Mouse (Mus musculus) embryonic fibroblast, embryonic 13.5 days (primary cell): ENCODE results near the gene Qrfp. TPM values are rescaled to one million over a fixed set of nuclear protein-coding genes. Genes with fewer than 3 reads are reported as not detected.

Experiments
- H3K27ac ChIP-seq: 2 replicates; pipeline ENCODE4 v1.5.1; 2012; ENCODE audit warnings: low read length, control low read depth, inconsistent platforms; ENCODE audit not compliant: insufficient read depth
- H3K4me1 ChIP-seq: 2 replicates; pipeline ENCODE4 v1.6.1; 2011; ENCODE audit warnings: low read length; ENCODE audit not compliant: control insufficient read depth, insufficient read depth
- H3K4me3 ChIP-seq: 2 replicates; pipeline ENCODE4 v1.5.1; 2011; ENCODE audit warnings: mild to moderate bottlenecking, control low read depth, low read length; ENCODE audit not compliant: insufficient read depth
- CTCF ChIP-seq: IDR thresholded peaks from 2 replicates; pipeline ENCODE4 v1.5.1; 2011; ENCODE audit warnings: mild to moderate bottlenecking, control low read depth, low read length, moderate library complexity, borderline replicate concordance; ENCODE audit not compliant: insufficient read depth
- POLR2A ChIP-seq: IDR thresholded peaks from 2 replicates; pipeline ENCODE4 v1.6.1; 2011; ENCODE audit warnings: low read depth, mild to moderate bottlenecking, control low read depth, low read length, moderate library complexity
- polyA plus RNA-seq: library from polyadenylated mRNA; stranded (reverse); fragments of >200 nt; gene quantifications from 2 replicates; pipeline ENCODE4 v1.2.4, GENCODE M21; 2011; ENCODE audit warnings: low read depth; ENCODE audit not compliant: missing spikeins, insufficient read length

Qrfp gene
- not detected in 2 replicates for polyA plus RNA-seq

DNA sequence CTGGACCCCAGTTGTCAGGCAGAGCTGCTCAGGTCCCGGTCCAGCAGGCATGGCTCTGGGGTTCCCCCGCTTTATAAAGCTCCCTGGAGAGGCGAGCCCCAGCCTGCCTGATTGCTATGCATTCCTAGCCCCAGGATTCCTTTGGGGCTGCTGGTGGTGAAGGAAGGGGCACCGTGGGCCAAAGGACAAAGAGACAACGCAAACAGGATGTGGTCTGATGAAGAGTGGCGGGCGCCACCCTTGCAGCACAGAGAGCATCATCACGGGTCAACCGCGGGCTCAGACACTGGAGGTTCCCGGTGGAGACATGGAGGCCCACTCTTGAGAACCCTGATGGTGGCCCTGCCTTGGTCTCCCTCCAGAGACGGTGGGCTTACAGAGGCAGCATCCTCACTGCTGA lies at the start of gene Qrfp:
Gene Qrfp, minus strand, starts transcription at position 137 of the 400 bp plus-strand sequence.
- Histone ChIP-seq H3K4me3 (no peak within 1 kb of the TSS), H3K27ac (no peak within 1 kb of the TSS), H3K4me1 (peaks cover 3% of the 10 kb centered on the region; the same call in 1 of the 2 replicates)
- TF ChIP-seq POLR2A (no peak), CTCF (no peak)

- H3K4me3 ChIP-seq = no peak overlapping the region
- H3K4me1 ChIP-seq = no peaks in the 10 kb centered on the region
- TF ChIP-seq CTCF (no peak), POLR2A (no peak)
- H3K27ac ChIP-seq = no peak overlapping the region
Observed at GRCm38 (mm10) chr2:31858500-31858899, 48.1 kb upstream of the Qrfp start.

DNA sequence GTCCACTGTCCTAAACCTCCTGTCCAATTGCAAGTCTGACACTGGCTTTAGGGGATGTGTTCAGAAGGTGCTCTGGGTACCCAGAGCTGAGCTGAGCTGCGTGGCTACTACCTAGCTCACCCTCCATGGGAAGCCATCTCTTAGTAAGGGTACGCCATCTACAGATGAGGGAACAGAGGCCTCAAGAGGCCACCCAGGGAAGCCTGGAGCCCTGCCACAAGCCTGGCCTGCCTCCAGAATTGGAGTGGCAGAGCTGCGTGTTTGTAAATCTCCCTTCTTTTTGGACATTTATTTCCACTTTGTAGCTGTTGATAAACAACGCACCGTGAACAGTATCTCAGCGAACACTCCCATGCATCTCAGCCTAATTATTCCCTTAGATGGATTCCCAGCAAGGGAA lies 46.8 kb upstream of the Qrfp start:
- Histone ChIP-seq H3K4me1 (no peaks in the 10 kb centered on the region), H3K27ac (no peak overlapping the region), H3K4me3 (no peak overlapping the region)
- TF ChIP-seq CTCF (no peak), POLR2A (no peak)

GRCm38 (mm10) chr2:31855991-31856390 lies 45.6 kb upstream of the Qrfp start:
- H3K4me3 ChIP-seq = no peak overlapping the region
- H3K4me1 ChIP-seq = no peaks in the 10 kb centered on the region
- no peak for TF ChIP-seq POLR2A
- H3K27ac ChIP-seq = no peak overlapping the region

GRCm38 (mm10) chr2:31850141-31850540 lies 39.8 kb upstream of the Qrfp start:
- Histone ChIP-seq H3K27ac (no peak overlapping the region), H3K4me1 (no peaks in the 10 kb centered on the region), H3K4me3 (no peak overlapping the region)
- no peak for TF ChIP-seq POLR2A

DNA sequence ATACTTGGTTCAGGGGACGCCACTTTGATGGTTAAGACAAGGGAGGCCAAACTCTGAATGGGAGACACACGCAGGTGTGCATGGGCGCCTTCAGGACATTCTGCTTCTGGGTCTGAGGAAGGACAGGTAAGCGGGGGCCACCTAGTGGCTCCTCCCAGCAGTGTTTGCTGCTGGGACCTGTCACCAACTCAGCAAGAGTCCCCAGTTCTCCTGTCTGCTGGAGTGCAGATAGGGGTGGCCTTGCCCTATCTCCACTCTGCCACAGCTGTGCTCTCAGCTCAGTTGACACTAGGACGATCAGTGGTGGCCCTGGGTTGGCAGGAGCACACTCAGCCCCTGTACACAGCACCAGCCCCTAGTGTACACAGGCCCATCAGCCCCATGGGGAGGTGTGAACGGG lies 37.5 kb upstream of the Qrfp start:
- Histone ChIP-seq H3K4me3 (no peak overlapping the region), H3K4me1 (no peaks in the 10 kb centered on the region), H3K27ac (no peak overlapping the region)
- TF ChIP-seq CTCF (0 out of 2 replicates have a peak, but pooled peaks have one; percentile 18), POLR2A (no peak)

GRCm38 (mm10) chr2:31846692-31847660 lies 36.6 kb upstream of the Qrfp start:
- H3K4me1 ChIP-seq = no peaks in the 10 kb centered on the region

GRCm38 (mm10) chr2:31845896-31846691 lies 35.7 kb upstream of the Qrfp start, which contains the start of gene Fibcd1:
Fibcd1 (minus strand) TSS chr2:31846005.
- TF ChIP-seq CTCF = no peak
- no peak for TF ChIP-seq POLR2A
- Histone ChIP-seq H3K4me3 (peak within 1 kb of the TSS; percentile 34), H3K4me1 (no peaks in the 10 kb centered on the region), H3K27ac (no peak within 1 kb of the TSS)

More at GRCm38 (mm10) chr2:31846692-31847660, 36.6 kb upstream of the Qrfp start:
- Histone ChIP-seq H3K4me3 (no peak overlapping the region), H3K27ac (no peak overlapping the region)
- TF ChIP-seq CTCF (no peak), POLR2A (no peak)

DNA sequence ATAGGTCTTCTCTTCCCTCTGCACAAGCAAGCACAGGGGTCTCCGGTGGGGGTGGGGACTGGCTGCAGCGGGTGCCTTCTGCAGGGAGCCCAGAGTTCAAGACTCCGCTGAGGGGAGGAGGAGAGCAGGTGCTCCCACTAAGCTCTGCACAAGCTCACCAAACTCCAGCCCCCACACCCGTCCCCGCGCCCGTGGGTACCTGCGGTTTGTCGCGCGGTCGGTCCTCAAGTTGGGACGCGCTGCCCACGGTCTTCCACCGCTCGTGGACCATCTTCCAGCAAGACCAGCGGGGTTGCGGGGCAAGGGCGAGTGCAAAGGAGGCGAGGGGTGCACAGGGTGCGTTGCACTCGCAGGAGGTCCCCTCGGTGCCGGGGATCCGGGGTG lies 35.1 kb upstream of the Qrfp start:
- Histone ChIP-seq H3K4me1 (no peaks in the 10 kb centered on the region), H3K4me3 (peak overlapping the region; percentile 34; the same call in 1 of the 2 replicates), H3K27ac (no peak overlapping the region)
- TF ChIP-seq POLR2A (no peak), CTCF (no peak)
